Mouse (Mus musculus): ENCODE results near the gene Hs6st1.
"Not testable (repeated sequence)": the region's sequence is repeated elsewhere in the genome, so short reads cannot be mapped to it uniquely, and the experiment has no call there.

Gene Hs6st1

DNA sequence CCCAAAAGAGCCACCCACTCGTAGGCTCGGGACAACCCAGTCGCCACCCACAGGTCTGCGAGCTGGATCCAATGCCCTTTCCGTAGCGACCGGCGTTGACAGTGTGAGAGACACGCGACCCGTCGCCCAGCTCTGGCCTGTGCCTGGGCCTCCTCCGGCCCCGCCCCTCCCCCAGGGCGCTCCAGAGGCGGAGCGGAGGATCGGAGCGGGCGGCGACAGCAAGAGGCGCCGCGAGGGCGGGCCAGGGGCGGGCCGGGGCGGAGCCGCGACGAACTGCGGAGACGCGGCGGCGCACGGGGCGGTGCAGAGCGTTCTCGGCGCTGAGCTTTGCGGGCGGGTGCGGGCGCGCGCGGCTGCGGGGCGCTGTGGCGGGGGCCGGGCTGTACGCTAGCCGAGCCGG, at the start of gene Hs6st1:
Hs6st1 (plus strand) TSS at position 325 of the 400 bp plus-strand sequence.
- DNase-seq, result peak; percentile 96

DNA sequence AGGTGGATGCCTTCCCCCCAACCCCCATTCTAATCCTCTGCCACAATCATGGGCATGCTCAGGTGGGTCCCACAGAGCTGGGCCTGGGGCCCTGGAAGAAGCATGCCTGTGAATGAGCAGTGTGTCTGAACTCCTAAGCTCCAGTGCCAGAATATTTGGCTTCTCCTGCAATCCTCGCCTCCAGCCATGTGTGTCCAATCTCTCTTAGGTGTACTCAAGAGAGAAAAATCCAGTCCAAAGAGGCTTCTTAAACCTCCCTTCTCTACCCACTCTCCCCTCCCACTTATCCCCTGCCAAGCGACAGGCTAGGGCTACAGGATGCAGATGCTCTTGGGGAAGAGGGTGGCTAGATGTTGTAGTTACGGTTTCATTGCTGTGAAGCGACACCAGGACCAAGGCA, 49.6 kb upstream of the Hs6st1 start:
- peak; percentile 63 for DNase-seq

DNA sequence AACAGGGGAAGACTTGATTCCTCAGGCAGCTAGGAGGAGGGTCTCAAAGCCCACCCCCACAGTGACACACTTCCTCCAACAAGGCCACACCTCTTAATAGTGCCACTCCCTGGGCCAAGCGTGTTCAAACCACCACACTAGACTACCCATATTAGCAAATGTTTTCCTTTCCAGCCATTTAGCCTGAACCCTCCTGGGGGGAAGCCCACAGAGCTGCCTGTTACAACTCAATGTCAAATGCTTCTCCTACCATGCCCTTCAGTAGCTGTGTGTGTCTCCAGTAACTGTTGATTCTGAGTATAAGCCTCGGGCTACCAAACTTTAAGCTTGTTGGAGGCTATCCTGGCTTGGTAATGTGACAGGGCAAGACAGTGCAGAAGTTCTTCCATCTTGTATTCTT, 49.0 kb upstream of the Hs6st1 start:
- no peak for DNase-seq

DNA sequence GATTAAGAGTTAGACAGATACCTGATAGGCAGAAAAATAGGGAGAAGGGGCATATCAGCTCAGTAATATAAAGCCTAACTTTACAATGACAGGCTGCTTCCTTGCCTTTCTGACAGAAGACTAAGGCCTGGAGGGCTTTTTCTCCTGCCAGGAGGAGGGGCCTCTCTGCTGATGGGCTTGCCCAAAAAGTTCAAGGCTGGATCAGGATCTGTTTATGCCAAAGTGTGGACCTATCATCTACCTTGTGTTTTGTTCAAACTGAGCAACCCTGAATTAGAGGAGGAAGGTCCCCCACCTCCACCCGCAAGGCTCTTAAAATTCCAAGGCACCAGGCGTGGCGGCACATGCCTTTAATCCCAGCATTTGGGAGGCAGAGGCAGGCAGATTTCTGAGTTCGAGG, 47.9 kb upstream of the Hs6st1 start:
- no peak for DNase-seq

DNA sequence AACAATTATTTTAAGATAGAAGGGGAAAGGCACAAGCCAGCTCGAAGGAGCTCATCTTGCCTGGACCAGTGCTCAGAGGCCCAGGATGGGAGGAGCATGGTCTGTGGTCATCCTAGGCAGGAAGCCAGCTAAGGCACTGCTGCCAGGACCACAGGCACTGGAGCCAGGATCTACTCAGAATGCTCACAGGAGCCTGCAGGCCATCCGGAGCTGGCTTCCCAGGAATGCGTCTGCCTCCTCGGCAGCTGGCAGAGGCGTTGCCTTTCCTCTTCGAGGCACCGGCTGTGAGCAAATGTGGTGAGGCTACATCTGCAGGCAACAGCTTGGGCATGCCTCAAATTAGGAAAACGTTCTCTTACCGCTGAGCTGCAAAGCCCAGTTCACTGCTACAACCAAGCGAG, 37.8 kb upstream of the Hs6st1 start:
- peak; percentile 75 for DNase-seq

DNA sequence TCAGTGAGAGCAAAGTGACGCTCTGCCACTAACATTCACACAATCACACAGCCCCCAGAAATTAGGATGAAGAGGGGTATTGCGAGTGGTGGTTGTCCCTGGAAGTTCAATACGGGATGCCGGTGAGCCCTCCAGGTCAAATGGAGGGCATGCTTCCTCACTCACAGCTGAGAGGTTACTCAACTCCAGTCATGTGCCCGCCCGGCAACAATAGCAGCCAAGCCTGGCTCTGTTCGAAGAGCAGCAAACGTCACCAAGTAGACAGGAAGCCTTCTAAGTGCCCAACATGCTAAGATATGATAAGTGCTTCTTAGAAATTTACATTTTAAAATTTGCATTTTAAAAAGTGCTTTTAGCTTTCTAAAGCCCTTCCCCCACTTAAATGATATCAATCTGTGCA, 29.4 kb upstream of the Hs6st1 start:
- no peak for DNase-seq

DNA sequence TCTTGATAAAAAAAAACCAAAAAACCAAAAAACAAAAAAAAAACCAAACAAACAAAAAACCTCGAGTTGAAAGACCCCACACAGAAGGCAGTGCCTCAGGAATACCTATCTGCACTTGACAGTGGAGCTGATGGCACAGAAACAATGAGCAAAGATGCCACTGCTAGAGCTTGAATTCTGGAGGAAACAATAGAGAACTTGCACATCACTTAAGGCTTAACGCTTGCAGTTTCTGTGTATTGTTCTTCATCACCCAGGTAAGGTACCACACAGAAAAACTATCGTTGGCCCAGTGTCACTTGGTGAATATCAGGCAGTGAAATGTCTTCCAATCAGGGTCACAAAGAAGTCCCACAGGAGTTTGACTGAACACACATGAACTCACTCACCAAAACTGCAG, 26.1 kb upstream of the Hs6st1 start:
- no peak for DNase-seq

DNA sequence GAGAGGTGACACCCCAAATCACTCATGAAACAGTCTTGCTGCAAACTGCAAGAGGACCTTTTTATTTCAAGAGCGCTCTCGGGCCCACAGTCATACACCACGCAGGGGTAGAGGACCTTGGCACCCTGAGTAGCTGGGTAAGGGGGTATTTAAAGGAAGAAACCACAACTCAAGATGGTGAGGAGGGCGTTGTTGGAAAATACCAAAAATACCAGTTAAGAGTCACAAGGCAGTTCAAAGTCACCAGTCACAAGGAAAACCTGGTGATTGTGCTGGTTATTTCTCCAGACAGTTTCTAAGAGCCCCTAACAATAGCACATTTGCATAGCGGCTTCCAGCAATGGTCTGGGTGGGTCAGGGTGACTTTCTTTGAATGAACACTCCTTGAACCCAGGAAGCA, 24.4 kb upstream of the Hs6st1 start:
- DNase-seq, result not testable (repeated sequence)

DNA sequence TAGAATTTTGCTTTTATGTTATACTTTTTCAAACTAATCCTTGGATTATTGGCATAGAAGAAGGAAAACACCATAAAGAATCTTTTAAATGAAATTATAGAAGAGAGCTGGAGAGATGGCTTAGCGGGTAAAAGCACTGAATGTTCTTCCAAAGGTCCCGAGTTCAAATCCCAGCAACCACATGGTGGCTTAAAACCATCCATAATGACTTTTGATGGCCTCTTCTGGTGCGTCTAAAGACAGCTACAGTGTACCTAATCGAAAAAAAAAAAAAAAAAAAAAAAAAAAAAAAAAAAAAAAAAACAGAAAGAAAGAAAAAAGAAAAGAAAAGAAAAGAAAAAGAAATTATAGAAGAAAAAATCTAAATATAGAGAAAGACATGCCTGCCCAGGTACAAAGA, 23.9 kb upstream of the Hs6st1 start:
- DNase-seq, result no peak

DNA sequence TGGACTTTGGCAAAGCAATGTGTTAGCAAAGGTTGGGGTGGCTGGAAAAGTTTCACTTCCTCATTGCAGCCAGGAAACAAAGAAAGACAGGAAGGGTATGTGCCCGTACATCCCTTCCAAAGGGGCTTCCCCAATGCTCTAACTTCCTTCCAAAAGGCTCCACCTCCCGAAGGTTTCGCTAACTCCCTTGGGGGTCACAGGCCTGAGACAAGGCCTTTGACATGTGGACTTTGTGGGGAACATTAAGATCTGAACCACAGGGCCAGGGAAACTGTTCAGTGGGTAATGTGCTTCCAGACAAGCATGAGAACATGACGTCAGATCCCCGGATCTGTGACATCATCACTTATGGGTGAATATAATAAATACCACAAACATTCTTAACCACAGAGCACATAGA, 15.5 kb upstream of the Hs6st1 start:
- no peak for DNase-seq

DNA sequence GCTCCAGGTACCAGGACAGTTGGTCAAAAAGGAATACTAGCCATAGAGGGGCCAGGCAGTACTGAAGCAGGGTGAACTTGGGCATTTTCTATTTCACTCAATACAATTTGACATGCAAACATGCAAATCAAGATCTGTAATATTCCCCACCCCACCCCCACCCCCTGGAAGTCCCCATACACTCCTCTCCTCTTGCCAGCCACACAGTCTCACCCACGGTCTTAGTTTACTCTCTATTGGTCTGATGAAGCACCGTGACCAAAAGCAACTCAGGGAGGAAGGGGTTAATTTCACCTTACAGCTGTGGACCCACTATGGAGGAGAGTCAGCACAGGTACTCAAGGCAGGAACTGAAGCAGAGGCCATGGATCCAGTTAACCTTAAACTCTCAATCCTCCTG, 14.6 kb upstream of the Hs6st1 start:
- DNase-seq, result no peak

DNA sequence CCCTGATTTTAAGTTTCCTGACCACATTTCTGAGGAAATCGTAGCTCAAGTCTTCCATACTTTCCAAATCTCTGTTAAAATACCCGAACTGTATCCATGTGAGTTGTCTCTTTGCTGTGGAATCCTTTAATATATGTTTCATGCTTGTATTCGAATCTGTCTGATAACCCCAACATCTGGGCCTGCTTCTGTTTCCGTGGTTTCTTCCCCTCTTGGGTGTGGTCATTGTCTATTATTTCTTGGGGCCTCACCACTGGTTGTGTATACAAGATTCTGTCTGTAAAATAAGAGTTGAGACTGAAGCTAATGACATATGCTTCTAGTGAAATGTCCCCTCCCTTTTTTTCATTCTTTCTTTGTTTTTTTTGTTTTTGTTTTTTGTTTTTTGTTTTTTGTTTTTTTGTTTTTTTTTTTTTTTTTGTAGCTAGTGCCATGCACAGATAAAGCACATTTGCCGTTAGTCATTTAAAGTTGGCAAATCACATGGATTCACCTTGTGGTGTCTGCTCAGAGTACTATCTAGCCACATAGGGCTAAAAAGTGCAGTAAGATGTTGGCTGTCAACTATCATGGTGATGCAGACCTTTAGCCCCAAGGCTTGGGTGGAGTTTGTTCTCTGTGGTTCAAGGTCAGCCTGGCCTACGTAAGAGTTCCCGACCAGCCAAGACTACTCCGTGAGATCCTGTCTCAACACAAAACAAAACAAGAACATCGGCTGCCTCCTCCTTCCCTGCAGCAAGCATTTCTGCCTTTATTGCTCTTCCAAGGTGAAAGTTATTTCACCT, 13.8 kb upstream of the Hs6st1 start:
- peak; percentile 3 for DNase-seq

DNA sequence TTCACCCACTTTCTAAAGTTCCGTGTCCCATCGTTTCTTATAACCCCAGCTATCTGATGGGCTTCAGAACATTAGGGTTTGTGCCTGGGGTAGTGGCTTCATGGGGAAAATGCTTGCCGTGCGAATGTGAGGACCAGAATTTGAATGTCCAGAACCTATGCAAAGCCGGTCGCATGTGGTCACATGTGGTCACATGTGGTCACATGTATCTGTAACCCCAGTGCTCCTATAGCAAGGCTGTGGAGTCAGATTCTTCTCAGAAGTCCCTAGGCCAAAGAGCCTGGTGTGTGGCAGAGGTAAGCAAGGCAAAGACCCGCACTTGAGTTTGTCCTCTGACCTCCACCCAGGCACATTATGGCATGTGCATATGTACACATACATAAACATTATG, 13.2 kb upstream of the Hs6st1 start:
- peak; percentile 4 for DNase-seq

DNA sequence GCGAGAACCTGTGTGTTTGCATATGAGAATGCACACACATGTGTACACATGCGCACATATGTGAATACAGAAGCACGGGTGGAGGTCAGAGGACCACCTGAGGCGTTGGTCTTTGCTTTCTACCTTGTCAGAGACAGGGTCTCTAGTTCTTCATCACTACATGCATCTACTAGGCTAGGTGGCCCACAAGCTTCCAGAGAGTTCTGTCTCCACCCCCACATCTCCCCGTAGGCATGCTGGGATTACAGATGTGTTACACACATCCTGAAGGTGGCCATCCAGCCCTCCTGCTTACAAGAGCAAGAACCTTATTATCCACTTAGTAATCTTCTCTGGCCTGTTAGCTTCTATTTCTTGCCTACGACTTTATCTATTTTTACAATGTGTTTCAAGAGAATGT, 8.8 kb upstream of the Hs6st1 start:
- DNase-seq, result no peak

DNA sequence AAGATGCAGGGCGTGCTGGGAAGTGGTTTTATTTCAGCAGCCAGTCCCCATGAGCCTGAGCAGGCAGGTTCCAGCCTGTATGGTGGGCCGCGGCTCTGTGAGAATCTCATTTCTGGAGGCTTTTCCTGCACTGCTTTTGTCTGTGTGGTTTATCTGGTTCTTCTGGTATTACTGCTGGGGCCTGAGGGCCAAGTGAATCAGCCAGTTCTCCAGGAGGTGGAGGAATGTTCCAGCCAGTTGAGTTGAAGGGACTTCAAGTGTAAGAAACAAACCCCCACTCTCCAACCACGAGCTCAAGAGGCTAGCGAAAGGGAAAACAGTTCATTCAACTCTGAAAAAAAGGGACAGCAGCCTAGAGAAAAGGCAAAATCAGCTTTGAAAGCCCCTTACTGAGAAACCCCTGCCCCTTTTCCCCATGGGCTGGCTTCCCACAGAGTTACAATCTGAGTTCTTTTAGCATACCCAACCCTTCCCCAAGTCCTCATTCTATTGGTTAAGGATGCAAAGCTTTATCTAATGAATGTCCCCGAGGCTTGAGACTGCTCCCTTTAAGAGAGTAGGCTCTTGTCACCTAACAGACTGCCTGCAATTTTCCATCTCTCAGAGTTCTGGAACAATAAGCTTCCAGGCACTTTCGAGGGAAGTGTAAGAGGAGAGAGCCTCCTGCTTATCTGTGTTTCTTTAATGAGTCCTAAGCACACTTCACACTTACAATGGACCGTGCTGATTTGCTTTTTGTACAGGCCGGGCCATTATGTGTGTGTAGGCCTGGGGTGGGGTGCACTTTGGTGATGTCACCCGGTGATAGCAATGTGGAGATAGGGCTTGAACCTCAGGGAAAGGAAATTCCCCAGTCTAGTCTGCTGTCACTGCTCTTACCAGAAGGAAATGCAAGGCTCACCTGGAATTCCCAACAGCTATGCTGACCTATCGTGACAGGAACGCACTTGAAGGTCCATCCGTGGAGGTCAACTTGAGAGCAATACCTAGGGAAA, 7.9 kb upstream of the Hs6st1 start:
- peak; percentile 9 for DNase-seq

DNA sequence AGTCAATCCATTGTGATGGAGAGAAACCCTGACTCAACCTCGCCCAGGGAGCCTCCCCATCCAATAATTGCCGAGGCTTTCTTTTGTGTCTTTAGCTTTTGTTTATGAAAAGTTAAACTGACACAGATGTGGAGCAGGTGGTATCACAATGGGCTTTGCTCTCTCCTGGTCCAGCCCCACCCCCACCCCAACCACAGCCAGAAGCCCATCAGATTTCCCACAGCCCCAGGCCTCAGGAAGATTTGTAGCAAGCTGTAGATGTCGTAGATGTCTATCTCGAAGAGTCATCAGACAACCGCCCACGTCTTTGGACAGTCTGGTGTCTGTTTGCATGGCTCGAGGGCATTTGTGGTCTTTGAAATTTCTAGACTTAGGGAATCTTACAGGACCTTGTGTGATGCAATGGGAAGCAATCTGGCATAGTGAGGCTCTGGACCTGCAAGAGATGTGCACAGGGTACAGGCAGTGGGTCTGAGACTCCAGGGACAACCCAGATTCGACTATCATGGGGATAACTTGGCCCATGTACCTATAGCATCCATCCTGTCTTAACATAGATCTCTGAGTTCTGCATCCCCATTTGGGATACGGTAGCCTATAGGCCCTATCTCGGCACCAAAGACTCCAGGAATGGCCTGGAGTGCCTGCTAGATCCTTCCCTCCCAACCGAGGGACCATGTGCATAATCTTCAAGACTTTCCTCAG, 6.8 kb upstream of the Hs6st1 start:
- DNase-seq, result no peak

DNA sequence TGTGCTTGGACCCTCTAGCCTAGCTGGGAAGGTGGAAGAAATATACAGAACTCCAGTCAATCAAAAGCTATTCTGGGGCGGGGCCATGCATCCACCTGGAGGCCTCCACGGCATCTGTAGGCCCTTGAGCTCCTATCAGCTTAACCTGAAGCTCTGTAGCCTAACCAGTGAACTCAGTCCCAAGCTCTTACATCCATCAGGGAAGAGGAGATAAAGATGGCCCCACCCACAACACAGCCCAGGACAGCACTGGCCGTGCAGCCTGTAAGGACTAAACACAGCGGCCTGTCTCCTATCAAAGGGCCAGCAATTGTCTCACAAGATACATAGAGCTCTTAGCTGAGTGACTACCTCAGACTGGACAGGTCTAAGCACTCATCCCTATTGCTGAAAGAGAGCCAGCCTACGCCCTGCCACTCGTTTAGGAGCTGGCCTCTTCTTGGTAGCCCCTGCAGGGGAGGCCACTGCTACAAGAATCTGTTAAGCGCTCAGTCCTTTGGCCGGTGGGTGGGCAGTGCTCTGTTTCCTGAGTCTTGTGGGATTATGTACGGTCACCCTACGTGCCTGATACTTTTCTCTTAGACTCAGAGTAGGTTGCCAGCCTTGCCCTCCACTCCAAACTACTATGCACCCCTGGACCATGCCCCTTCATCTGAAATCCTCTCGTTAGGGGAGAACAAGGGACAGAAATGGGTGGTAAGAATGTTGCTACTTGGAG, 6.0 kb upstream of the Hs6st1 start:
- no peak for DNase-seq

DNA sequence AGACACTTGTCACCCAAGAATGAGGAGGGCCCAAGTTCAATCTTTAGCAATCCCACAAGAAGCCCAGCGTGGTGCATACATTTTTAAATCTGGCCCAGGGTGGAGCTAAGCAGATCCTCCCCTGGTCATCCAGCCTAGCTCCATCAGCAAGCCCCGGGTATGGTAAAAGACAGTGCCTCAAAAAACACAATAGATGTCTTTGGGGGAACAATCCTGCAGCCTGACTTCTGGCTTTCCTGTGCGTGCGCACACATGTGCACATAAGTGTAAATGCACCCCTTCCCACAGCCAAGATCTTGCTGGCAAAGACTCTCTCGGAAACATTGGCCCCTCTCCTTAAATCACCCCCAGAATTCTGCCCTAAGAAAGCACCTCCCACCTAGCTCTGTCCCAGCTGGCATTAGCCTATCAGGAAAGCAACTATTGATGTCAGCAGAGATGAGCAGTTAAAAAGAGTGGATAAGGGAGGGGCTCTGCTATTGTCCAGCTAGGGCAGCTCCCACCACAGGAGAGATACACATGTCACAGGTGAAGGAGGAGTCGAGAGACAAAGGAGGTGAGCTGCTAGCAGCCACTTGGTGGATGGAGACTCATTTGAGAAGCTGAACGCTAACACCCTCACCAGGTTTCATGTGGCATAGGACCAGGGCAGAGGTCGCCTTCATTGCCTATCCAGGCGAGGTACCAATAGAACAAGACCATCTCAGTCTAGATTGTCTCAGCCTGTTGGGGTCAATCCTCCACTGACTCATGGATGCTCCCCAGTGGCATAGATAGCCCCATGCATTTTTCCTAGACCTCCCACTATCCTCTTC, 5.2 kb upstream of the Hs6st1 start:
- no peak for DNase-seq

DNA sequence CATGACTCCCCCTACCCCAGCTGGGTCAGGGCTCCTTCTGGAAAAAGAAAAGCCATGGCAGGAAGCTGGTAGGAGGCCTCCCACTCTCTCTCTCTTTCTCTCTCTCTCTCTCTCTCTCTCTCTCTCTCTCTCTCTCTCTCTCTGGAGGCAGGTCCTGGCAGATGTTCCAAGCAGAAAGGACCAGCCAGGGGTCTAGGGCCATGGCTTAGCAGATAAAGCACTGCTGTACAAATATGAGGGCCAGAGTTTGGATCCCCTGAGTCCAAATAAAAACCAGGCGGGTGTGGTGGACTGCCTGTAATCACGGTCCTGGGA, 4.6 kb upstream of the Hs6st1 start:
- DNase-seq, result no peak

DNA sequence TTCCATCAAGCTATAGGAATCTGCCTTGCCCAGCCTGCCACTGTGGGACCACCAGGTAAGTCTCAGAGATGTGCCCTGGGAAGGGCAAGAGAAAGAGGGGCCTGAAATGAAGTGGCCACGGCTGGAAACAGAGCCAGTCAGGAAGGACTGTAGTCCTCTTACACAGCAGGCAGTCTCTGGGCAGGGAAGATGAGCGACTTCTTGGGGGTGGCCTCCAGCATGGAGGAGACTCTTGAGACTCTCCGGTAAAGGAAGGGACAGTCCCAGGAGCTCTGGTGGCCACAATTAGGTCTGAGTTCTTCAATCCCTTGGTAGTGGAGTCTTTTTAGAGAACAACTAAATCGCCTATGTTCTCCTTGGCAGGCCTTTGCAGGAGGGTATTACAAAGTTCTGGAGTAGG, 4.0 kb upstream of the Hs6st1 start:
- DNase-seq, result no peak

DNA sequence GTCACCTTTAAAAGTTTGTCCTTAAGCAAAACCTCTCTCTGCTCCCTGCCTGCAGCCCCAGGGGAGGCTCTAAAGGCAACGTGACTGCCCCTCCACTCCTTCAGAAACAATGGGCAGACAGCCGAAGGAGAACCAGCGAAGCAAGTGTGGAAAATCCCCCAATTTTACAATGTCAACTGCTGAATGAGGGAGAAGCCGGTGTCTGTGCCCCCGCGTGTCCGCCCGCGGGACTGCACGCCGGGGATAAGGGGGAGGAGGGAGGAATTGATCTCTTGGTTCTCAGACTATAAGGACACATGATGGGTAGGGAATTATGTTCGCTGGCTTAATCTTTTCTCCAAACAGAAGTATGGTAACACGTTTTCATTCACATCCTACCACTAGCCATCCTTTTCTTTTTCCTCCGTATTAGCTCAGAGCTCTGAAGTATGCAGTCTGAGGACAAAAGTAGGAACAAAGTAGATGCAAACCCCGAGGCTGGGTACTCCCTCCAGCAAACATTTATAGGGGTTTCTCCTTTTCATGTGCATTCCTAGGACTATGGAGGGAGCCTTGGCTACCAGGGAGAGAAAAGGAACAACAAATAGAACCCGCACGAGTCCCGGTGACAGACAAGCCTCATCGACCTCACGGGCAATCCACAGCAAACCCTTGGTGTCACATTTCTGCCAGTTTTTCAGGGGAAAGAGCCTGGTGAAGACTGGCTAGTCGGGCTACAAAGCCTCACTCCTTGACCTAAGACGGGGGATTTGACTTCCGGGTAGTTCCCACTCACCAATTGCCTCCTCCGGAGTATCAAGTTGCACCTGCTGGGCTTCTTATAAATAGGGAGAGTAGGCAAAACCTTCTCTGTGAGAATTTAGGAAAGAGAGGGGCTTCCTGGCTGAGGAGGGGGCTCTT, 3.1 kb upstream of the Hs6st1 start:
- peak; percentile 95 for DNase-seq

Measured in kidney, adult 18-20 months (tissue).